Mouse (Mus musculus) lung, embryonic 16.5 days (tissue): ENCODE data around the gene Ttll10. TPM values are rescaled to one million over a fixed set of nuclear protein-coding genes. Genes with fewer than 3 reads are reported as not detected.

Source experiments
- ATAC-seq: fragments of 200-750 bp; cut with Nextera tagmentation; 2 replicates; pipeline ENCODE4 v1.8.0; 2017; ENCODE audit warnings: low read depth, mild to moderate bottlenecking, moderate library complexity
- H3K27ac ChIP-seq: fragments of 300-500 bp; sonication (generic); 2 replicates; pipeline ENCODE4 v1.5.1; 2014; ENCODE audit warnings: mild to moderate bottlenecking, control low read depth, low read length
- H3K27me3 ChIP-seq: fragments of 300-500 bp; sonication (generic); 2 replicates; pipeline ENCODE4 v1.6.1; 2014; ENCODE audit warnings: low read depth, low read length, mixed read lengths; ENCODE audit not compliant: control insufficient read depth, insufficient read depth
- H3K36me3 ChIP-seq: fragments of 300-500 bp; sonication (generic); 2 replicates; pipeline ENCODE4 v1.6.1; 2014; ENCODE audit warnings: low read length; ENCODE audit not compliant: control insufficient read depth, insufficient read depth
- H3K4me1 ChIP-seq: fragments of 300-500 bp; sonication (generic); replicated peaks from 2 replicates; pipeline ENCODE4 v1.6.1; 2014; ENCODE audit warnings: low read length, mixed read lengths; ENCODE audit not compliant: control insufficient read depth, insufficient read depth
- H3K4me2 ChIP-seq: fragments of 300-500 bp; sonication (generic); 2 replicates; pipeline ENCODE4 v1.6.1; 2014; ENCODE audit warnings: low read depth, low read length, control low read depth
- H3K4me3 ChIP-seq: fragments of 300-500 bp; sonication (generic); 2 replicates; pipeline ENCODE4 v1.5.1; 2014; ENCODE audit warnings: mild to moderate bottlenecking, low read length, control low read depth
- H3K9ac ChIP-seq: fragments of 300-500 bp; sonication (generic); 2 replicates; pipeline ENCODE4 v1.6.1; 2014; ENCODE audit warnings: low read length, control low read depth
- H3K9me3 ChIP-seq: fragments of 300-500 bp; sonication (generic); 2 replicates; pipeline ENCODE4 v1.6.1; 2016; ENCODE audit warnings: low read length; ENCODE audit not compliant: control insufficient read depth
- WGBS: fragments of 180-500 bp; shearing (Covaris S2); extraction: QIAGEN DNeasy Blood & Tissue Kit; methylation state at CpG from one replicate; pipeline ENCODE4 v1.1.7; 2014; 5-methylcytosine and 5-hydroxymethylcytosine counted together
- polyA plus RNA-seq: library from polyadenylated mRNA; unstranded; fragments of >200 nt; fragmentation: Nextera tagmentation; extraction: Ambion mirVana; gene quantifications from 2 replicates; pipeline ENCODE4 v1.2.1, GENCODE M21; 2015

Ttll10 gene
- polyA plus RNA-seq, 1 experiment from 2014 or later, result 2.8 TPM

GRCm38 (mm10) chr4:156070276-156070675 is 11.1 kb upstream of the Ttll10 start:
- WGBS, result 71% methylated on average over 6 of the region's 6 CpGs
- Histone ChIP-seq H3K4me3 (no peak overlapping the region), H3K9me3 (no peaks in the 10 kb centered on the region), H3K27me3 (no peaks in the 10 kb centered on the region), H3K27ac (no peak overlapping the region), H3K4me1 (peaks cover 3% of the 10 kb centered on the region; the same call in 1 of the 2 replicates), H3K36me3 (no peaks in the 10 kb centered on the region), H3K9ac (no peak overlapping the region), H3K4me2 (no peak overlapping the region)
- peak; percentile 17; the same call in 1 of the 2 replicates for ATAC-seq

DNA sequence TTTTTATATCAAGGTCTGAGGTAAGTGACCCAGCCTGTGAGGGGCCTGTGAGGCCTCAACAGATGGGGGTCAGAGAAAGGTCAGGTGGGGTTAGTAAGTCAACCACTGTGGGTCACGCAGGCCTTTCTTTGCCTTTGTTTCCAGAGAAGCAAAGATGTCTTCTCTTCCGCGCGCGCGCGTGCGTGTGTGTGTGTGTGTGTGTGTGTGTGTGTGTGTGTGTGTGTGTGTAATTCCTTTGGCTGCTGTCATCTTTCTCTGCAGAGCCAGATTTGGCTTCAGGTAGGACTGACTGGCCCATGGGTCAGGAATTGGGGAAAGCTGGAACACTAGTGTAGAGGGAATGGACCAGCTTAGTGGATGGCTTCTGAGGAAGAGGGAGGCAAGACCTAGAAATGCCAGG is 10.5 kb upstream of the Ttll10 start:
- Histone ChIP-seq H3K4me2 (no peak overlapping the region), H3K9ac (no peak overlapping the region), H3K9me3 (no peaks in the 10 kb centered on the region), H3K4me3 (no peak overlapping the region), H3K27ac (no peak overlapping the region), H3K36me3 (no peaks in the 10 kb centered on the region), H3K4me1 (peaks cover 3% of the 10 kb centered on the region; the same call in 1 of the 2 replicates), H3K27me3 (no peaks in the 10 kb centered on the region)
- no peak for ATAC-seq
- 94% methylated on average over 8 of the region's 8 CpGs for WGBS

DNA sequence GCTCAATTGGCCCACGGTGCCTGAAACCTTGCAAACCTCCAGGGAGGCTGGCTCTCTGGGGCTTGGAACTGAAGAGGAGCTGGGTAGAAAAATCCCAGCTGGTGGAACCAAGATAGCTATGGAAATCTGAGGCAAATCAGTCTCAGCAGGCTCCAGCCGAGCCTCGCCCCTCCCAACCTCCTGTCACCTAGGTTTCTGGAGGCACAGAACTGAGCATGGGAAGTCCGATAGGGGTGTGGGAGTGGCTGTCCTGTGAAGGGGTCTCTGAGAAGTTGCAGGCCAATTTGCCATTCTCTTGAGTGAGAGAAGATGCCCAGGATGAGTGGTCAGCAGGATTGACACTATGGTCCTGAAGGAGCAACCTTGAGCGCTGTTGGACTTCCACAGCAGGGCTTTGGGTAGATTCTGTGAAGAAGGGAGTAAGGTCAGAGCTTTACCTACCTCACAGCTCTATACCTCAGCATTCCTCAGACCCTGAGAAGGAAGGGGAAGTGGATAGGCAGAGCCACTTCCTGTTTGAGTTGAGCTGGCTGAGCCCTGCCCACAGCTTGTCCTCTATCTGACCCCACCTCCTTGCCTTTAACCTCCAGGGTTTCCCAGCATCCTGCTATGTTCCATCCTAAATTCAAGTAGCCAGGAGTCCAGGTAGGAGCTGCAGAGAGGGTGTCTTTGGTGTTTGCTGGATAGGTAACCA is 8.2 kb upstream of the Ttll10 start:
- 47% methylated on average over 5 of the region's 5 CpGs for WGBS
- Histone ChIP-seq H3K27ac (no peak overlapping the region), H3K4me1 (peaks cover 7% of the 10 kb centered on the region), H3K4me3 (no peak overlapping the region), H3K27me3 (no peaks in the 10 kb centered on the region), H3K36me3 (no peaks in the 10 kb centered on the region), H3K4me2 (no peak overlapping the region), H3K9ac (no peak overlapping the region), H3K9me3 (no peaks in the 10 kb centered on the region)
- ATAC-seq, result no peak

GRCm38 (mm10) chr4:156065156-156065894 is 6.1 kb upstream of the Ttll10 start:
- no peaks in the 10 kb centered on the region for H3K9me3 ChIP-seq
- 80% methylated on average over 10 of the region's 10 CpGs for WGBS
- no peak overlapping the region for H3K4me3 ChIP-seq
- no peak overlapping the region for H3K27ac ChIP-seq
- ATAC-seq, result no peak
- no peaks in the 10 kb centered on the region for H3K36me3 ChIP-seq
- H3K4me1 ChIP-seq, result peaks cover 7% of the 10 kb centered on the region
- no peaks in the 10 kb centered on the region for H3K27me3 ChIP-seq
- no peak overlapping the region for H3K4me2 ChIP-seq
- no peak overlapping the region for H3K9ac ChIP-seq

DNA sequence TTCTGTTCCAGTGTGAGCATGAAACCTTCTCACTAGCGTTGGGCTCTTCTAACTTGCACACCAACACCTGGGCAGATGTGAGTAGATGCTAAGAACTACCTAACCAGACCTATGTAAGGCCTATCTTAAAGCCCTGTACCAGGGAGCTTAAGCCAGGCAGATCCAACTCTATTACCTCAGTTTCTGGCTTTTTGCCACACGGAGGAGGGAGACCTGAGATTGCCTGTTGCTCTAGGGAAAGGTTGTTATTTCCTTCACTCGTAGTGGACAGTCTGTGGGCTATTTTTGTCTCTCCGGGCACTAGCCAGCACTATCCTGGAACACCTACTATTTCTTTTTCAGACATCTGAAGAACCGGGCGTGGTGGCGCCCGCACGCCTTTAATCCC is 5.3 kb upstream of the Ttll10 start:
- H3K36me3 ChIP-seq, result no peaks in the 10 kb centered on the region
- peaks cover 7% of the 10 kb centered on the region for H3K4me1 ChIP-seq
- ATAC-seq, result no peak
- WGBS, result 69% methylated on average over 9 of the region's 9 CpGs
- no peak overlapping the region for H3K9ac ChIP-seq
- H3K4me3 ChIP-seq, result no peak overlapping the region
- peak overlapping the region; percentile 86 for H3K27ac ChIP-seq
- no peaks in the 10 kb centered on the region for H3K9me3 ChIP-seq
- H3K27me3 ChIP-seq, result no peaks in the 10 kb centered on the region
- H3K4me2 ChIP-seq, result no peak overlapping the region

DNA sequence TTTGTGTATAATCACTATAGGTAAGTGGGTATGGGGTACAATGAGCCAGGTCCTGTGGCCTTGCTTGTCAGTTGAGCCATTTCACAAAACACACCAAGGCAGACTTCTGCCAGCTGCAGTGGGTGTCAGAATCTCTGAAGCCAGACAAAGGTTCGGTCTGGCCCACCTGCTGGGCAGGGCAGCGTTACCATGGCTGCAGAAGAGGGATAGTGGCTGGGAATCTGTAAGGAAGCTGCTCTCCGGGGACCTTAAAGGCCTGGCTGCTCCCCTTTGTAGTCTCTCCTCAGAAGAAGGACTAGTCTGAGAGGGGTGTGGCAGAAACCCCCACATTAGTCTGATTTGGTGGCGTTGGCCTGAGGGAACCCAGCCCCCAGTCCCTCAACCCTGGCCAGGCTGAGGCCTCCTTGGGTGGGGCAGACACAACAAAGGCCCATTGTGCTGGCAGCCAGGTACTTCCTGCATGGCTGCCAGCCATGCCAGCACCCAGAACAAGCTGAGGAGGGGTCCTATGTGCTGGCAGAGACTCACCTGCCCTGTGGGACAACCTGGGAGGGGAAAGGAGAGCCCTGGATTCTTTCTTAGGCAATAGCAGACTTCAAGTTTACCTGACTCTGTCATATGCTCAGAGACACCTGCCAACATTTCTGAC is 4.8 kb upstream of the Ttll10 start:
- 0 out of 2 replicates have a peak overlapping the region, but pooled peaks have one; percentile 29 for H3K9ac ChIP-seq
- no peaks in the 10 kb centered on the region for H3K27me3 ChIP-seq
- H3K4me3 ChIP-seq, result no peak overlapping the region
- H3K9me3 ChIP-seq, result no peaks in the 10 kb centered on the region
- no peak overlapping the region for H3K4me2 ChIP-seq
- peak; percentile 2; the same call in 1 of the 2 replicates for ATAC-seq
- WGBS, result 13% methylated on average over 4 of the region's 4 CpGs
- H3K4me1 ChIP-seq, result peaks cover 7% of the 10 kb centered on the region
- H3K36me3 ChIP-seq, result no peaks in the 10 kb centered on the region
- H3K27ac ChIP-seq, result peak overlapping the region; percentile 86

GRCm38 (mm10) chr4:156059713-156060112 is 499 bp upstream of the Ttll10 start:
- H3K4me1 ChIP-seq, result peaks cover 17% of the 10 kb centered on the region
- peak overlapping the region; percentile 69 for H3K9ac ChIP-seq
- H3K4me3 ChIP-seq, result peak overlapping the region; percentile 52
- peak; percentile 97 for ATAC-seq
- H3K4me2 ChIP-seq, result peak overlapping the region; percentile 58
- H3K27ac ChIP-seq, result peak overlapping the region; percentile 97
- no peaks in the 10 kb centered on the region for H3K27me3 ChIP-seq
- WGBS, result 18% methylated on average over 10 of the region's 10 CpGs
- no peaks in the 10 kb centered on the region for H3K36me3 ChIP-seq
- no peaks in the 10 kb centered on the region for H3K9me3 ChIP-seq

GRCm38 (mm10) chr4:156058826-156059225 is 388 bp downstream of the Ttll10 start:
- no peaks in the 10 kb centered on the region for H3K27me3 ChIP-seq
- H3K4me1 ChIP-seq, result peaks cover 12% of the 10 kb centered on the region
- H3K36me3 ChIP-seq, result no peaks in the 10 kb centered on the region
- ATAC-seq, result no peak
- H3K4me2 ChIP-seq, result peak overlapping the region; percentile 58
- H3K9ac ChIP-seq, result peak overlapping the region; percentile 69
- H3K9me3 ChIP-seq, result no peaks in the 10 kb centered on the region
- H3K4me3 ChIP-seq, result peak overlapping the region; percentile 52
- H3K27ac ChIP-seq, result peak overlapping the region; percentile 97
- 51% methylated on average over 9 of the region's 9 CpGs for WGBS

DNA sequence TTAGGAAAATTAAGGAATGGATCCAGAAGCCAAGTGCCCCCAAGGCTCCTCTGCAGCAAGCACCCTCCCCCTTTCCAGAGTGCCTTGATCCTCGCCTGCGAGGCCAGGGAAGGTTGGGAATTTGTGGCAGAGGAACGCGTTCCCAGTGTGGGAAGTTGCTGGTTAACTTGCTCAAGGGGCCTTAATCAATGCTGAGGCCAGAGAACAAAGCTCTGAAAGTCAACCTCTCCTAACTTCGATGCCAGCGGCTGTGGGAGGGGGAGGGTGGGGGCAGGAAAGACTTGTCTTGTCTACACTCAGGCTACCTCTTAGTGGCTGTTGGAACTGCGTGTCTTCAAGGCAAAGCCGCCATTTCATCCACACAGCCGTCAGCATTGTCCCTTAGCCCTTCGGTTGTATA is 1.5 kb downstream of the Ttll10 start:
- H3K4me2 ChIP-seq, result peak overlapping the region; percentile 58
- H3K9ac ChIP-seq, result peak overlapping the region; percentile 68
- H3K4me3 ChIP-seq, result peak overlapping the region; percentile 52
- H3K4me1 ChIP-seq, result peaks cover 12% of the 10 kb centered on the region; the same call in 1 of the 2 replicates
- H3K36me3 ChIP-seq, result no peaks in the 10 kb centered on the region; the same call in 1 of the 2 replicates
- no peak for ATAC-seq
- no peaks in the 10 kb centered on the region for H3K9me3 ChIP-seq
- H3K27me3 ChIP-seq, result no peaks in the 10 kb centered on the region
- 47% methylated on average over 9 of the region's 10 CpGs for WGBS
- H3K27ac ChIP-seq, result peak overlapping the region; percentile 59
